Mouse (Mus musculus) embryonic facial prominence, embryonic 10.5 days (tissue): Measurements from ENCODE around the gene Sirt3. TPM values are rescaled to one million over a fixed set of nuclear protein-coding genes. Genes with fewer than 3 reads are reported as not detected.

Experiments used
- DNase-seq: peaks from one replicate; pipeline ENCODE4 v3.0.0-alpha.2; 2017; ENCODE audit warnings: low spot score
- H3K27ac ChIP-seq: fragments of 300-500 bp; sonication (generic); replicated peaks from 2 replicates; pipeline ENCODE4 v1.5.1; 2016; ENCODE audit warnings: mild to moderate bottlenecking
- H3K27me3 ChIP-seq: fragments of 300-500 bp; sonication (generic); replicated peaks from 2 replicates; pipeline ENCODE4 v1.6.1; 2016; ENCODE audit warnings: low read depth, mild to moderate bottlenecking; ENCODE audit not compliant: poor library complexity, severe bottlenecking
- H3K36me3 ChIP-seq: fragments of 300-500 bp; sonication (generic); replicated peaks from 2 replicates; pipeline ENCODE4 v1.6.1; 2016; ENCODE audit warnings: mild to moderate bottlenecking, moderate library complexity
- H3K4me1 ChIP-seq: fragments of 300-500 bp; sonication (generic); 2 replicates; pipeline ENCODE4 v1.6.1; 2016
- H3K4me3 ChIP-seq: fragments of 300-500 bp; sonication (generic); 2 replicates; pipeline ENCODE4 v1.5.1; 2016; ENCODE audit warnings: mild to moderate bottlenecking, moderate library complexity
- H3K9me3 ChIP-seq: fragments of 300-500 bp; sonication (generic); 2 replicates; pipeline ENCODE4 v1.6.1; 2016; ENCODE audit warnings: mild to moderate bottlenecking
- WGBS: fragments of 180-500 bp; shearing (Covaris S2); methylation state at CpG from one replicate; pipeline ENCODE4 v1.1.7; 2016; 5-methylcytosine and 5-hydroxymethylcytosine counted together
- polyA plus RNA-seq: library from polyadenylated mRNA; unstranded; fragments of >200 nt; fragmentation: Nextera tagmentation; extraction: Ambion mirVana; gene quantifications from 2 replicates; pipeline ENCODE4 v1.2.1, GENCODE M21; 2016

Sirt3 gene
- polyA plus RNA-seq: 22.6 and 24.5 TPM in 2 replicates

DNA sequence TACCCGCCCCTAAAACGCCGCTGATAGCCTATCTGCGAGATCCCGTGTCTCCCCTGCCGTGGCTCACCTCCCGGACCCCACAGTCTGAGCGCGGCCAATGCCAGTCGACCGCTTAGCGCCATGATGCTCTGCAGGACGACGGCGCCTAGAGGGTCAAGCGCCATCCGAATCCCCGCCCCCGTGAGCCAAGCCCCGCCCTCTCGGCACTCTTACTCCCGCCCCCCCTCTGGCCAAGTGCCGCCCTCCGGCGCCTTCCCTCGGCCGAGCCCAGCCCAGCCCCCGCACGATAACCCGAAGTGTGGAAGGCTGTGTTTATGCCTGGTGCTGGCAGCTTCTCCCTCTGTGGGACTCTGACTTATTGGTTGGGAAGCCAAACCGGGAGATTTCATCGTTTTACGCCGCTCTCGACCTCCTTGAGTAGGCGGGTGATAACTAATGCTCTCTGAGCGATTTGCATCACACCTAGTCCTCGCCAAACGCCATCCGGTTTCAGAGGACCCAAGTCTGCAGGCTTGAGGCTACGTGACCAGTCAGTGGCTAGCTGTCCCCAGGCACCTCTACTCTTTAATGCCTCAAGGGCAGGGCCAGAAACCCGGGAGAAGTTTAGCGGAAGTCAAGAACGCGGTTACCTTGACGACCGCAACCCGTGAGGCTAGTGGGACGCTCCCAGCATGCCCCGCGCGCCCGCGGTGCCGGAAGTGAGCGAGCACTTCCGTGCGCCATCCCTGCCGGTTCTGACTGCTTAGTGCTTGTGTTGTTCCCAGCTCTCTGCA is at the start of gene Sirt3, which contains the start of gene Psmd13:
Gene Sirt3 (minus strand): TSS at position 614 of the 773 bp plus-strand sequence.
Gene Psmd13 (plus strand): TSS at position 273 of the 773 bp plus-strand sequence.
- H3K36me3 ChIP-seq: peaks cover 43% of the 10 kb centered on the region
- no peaks in the 10 kb centered on the region for H3K27me3 ChIP-seq
- H3K4me1 ChIP-seq: peaks cover 23% of the 10 kb centered on the region
- H3K9me3 ChIP-seq: no peaks in the 10 kb centered on the region
- H3K4me3 ChIP-seq: peak within 1 kb of the TSS; percentile 98
- under 1% methylated on average over 59 of the region's 59 CpGs for WGBS
- peak within 1 kb of the TSS; percentile 88 for H3K27ac ChIP-seq
- DNase-seq: peak; percentile 94

DNA sequence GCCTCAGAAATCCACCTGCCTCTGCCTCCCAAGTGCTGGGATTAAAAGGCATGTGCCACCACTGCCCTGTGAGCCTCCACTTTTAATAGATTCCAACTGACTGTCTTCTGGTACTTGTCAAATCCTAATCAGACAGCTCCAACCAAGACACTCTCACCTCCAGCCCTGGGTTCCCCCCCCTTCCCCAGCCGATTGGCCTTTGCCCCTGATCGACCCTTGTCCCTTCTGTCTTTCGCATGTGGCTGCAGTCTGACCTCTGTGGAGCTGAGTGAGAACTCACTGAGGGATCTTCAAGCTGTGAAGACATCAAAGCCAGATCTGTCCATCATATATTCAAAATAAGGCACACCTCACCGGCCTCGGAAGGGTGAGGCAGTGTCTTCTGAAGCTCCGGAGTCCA is 45.1 kb upstream of the Sirt3 start:
- Histone ChIP-seq H3K27me3 (peaks cover 45% of the 10 kb centered on the region), H3K4me1 (peaks cover 13% of the 10 kb centered on the region), H3K4me3 (no peak overlapping the region), H3K9me3 (no peaks in the 10 kb centered on the region), H3K36me3 (no peaks in the 10 kb centered on the region), H3K27ac (no peak overlapping the region)
- WGBS: 84% methylated on average over 6 of the region's 6 CpGs
- no peak for DNase-seq

DNA sequence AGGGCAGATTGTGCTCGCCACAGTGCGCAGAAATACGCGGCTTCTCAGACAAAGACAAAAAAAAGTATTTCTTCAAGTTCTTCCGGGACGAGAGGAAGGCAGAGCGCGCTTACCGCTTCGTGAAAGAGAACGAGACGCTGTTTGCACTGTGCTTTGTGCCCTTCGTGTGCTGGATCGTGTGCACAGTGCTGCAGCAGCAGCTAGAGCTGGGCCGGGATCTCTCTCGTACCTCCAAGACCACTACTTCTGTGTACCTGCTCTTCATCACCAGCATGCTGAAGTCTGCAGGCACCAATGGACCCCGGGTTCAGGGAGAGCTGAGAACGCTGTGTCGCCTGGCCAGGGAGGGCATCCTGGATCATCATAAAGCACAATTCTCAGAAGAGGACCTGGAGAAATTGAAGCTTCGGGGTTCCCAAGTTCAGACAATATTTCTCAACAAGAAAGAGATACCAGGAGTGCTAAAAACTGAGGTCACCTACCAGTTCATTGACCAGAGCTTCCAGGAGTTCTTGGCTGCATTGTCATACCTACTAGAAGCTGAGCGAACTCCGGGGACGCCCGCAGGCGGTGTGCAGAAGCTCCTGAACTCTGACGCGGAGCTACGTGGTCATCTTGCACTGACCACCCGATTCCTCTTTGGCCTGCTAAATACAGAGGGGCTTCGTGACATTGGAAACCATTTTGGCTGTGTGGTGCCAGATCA is 41.1 kb upstream of the Sirt3 start:
- peaks cover 22% of the 10 kb centered on the region for H3K4me1 ChIP-seq
- H3K9me3 ChIP-seq: no peaks in the 10 kb centered on the region
- peak overlapping the region; percentile 55 for H3K4me3 ChIP-seq
- H3K27ac ChIP-seq: no peak overlapping the region
- 23% methylated on average over 30 of the region's 30 CpGs for WGBS
- peaks cover 84% of the 10 kb centered on the region for H3K27me3 ChIP-seq
- H3K36me3 ChIP-seq: no peaks in the 10 kb centered on the region
- no peak for DNase-seq

DNA sequence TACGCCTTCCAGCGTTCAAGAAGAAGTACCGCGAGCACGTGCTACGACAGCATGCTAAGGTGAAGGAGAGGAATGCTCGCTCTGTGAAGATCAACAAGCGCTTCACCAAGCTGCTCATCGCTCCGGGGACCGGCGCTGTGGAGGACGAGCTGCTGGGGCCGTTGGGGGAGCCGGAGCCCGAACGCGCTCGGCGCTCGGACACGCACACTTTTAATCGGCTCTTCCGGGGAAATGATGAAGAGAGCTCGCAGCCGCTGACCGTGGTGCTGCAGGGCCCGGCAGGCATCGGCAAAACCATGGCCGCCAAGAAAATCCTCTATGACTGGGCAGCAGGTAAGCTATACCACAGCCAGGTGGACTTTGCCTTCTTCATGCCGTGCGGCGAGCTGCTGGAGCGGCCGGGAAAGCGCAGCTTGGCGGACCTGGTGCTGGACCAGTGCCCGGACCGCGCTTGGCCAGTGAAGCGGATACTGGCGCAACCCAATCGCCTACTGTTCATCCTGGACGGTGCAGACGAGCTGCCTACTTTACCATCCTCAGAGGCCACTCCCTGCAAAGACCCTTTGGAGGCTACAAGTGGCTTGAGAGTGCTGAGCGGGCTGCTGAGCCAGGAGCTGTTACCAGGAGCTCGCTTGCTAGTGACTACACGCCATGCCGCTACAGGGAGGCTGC is 40.4 kb upstream of the Sirt3 start:
- Histone ChIP-seq H3K36me3 (no peaks in the 10 kb centered on the region), H3K4me1 (peaks cover 22% of the 10 kb centered on the region), H3K27ac (no peak overlapping the region), H3K27me3 (peaks cover 90% of the 10 kb centered on the region), H3K4me3 (peak overlapping the region; percentile 55), H3K9me3 (no peaks in the 10 kb centered on the region)
- WGBS: under 1% methylated on average over 49 of the region's 49 CpGs
- DNase-seq: peak; percentile 65

DNA sequence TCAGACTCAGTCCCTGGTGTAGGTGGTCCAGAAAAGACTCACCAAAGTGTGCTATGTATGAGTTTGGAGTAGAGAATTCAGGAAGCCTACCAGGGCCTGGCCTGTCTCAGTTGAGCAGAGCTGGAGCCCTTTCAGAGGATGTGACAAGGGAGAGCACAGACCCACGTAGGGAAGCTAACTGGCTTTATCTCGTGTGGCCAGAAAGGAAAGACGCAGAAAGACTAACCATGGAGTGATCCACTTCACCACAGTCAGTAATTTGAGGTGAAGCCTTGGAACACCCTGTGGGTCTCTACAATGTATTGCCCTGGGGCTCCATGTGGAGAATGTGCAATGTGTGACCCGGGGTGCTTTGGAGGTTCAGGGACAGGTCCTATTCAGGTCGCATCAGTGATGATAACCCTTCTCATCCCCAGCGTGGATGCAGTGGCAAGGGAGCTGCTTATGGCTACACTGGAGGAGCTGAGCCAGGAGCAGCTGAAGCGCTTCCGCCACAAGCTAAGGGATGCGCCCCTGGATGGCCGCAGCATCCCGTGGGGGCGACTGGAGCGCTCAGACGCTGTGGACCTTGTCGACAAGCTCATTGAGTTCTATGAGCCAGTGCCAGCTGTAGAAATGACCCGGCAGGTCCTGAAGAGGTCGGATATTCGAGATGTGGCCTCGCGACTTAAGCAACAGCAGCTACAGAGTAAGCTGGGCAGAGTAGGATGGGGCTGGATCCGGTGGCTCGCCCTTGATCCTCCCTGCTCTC is 39.3 kb upstream of the Sirt3 start:
- 29% methylated on average over 22 of the region's 22 CpGs for WGBS
- DNase-seq: no peak
- Histone ChIP-seq H3K4me3 (peak overlapping the region; percentile 55), H3K27ac (no peak overlapping the region), H3K27me3 (peaks cover 88% of the 10 kb centered on the region), H3K4me1 (peaks cover 22% of the 10 kb centered on the region), H3K9me3 (no peaks in the 10 kb centered on the region), H3K36me3 (no peaks in the 10 kb centered on the region)

DNA sequence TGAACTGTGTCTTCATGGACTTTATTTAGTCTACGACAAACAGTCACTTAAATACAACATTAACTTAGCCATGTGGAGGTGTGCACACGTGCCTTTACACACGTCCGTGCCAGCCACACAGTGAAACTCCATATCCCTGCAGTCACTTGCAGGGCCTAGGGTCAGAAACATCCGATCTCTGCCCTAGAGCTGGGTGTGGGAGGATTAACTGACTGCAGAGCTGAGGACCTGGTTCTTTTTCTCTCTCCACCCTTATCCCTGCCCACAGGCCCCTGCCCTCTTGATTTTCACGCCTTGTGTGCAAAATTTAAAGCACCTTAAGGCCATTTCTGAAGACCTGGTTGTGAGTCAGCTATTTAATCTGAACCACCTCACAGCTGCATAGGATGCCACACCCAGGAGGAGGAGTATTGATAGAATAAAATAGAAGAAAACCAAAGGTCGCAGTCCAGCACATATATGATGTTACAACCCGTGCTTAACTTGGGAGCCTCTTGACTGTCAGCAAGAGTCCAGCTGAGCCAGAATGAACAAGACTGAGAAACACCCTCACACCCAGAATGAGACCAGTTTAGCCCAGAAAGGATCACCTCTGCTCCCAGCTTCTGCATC is 38.4 kb upstream of the Sirt3 start, which contains the start of gene Nlrp6:
Gene Nlrp6 (plus strand): TSS at position 485 of the 612 bp plus-strand sequence.
- Histone ChIP-seq H3K27me3 (peaks cover 83% of the 10 kb centered on the region), H3K9me3 (no peaks in the 10 kb centered on the region), H3K4me1 (peaks cover 22% of the 10 kb centered on the region), H3K27ac (no peak within 1 kb of the TSS), H3K4me3 (peak within 1 kb of the TSS; percentile 55), H3K36me3 (no peaks in the 10 kb centered on the region)
- DNase-seq: no peak
- 76% methylated on average over 8 of the region's 8 CpGs for WGBS

DNA sequence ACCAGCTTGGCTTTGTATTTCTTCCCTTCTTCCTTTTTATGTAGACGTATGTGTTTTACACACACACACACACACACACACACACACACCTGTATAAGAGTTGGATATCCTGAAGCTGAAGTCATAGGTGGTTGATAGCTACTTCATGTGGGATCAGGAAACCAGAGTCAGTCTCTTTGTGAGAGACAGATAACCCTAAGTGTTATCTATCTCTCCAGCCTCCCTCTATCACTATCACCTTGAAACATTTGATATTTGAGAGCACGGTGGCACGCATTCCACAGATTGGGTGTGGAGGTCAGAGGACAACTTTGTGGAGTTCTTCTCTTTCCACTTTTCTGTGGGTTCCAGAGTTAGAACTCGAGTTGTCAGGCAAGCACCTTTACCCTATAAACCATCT is 37.8 kb upstream of the Sirt3 start:
- no peaks in the 10 kb centered on the region for H3K36me3 ChIP-seq
- H3K27me3 ChIP-seq: peaks cover 77% of the 10 kb centered on the region
- no peak overlapping the region for H3K4me3 ChIP-seq
- H3K9me3 ChIP-seq: no peaks in the 10 kb centered on the region
- 71% methylated on average over 4 of the region's 4 CpGs for WGBS
- DNase-seq: no peak
- H3K4me1 ChIP-seq: peaks cover 22% of the 10 kb centered on the region
- H3K27ac ChIP-seq: no peak overlapping the region

DNA sequence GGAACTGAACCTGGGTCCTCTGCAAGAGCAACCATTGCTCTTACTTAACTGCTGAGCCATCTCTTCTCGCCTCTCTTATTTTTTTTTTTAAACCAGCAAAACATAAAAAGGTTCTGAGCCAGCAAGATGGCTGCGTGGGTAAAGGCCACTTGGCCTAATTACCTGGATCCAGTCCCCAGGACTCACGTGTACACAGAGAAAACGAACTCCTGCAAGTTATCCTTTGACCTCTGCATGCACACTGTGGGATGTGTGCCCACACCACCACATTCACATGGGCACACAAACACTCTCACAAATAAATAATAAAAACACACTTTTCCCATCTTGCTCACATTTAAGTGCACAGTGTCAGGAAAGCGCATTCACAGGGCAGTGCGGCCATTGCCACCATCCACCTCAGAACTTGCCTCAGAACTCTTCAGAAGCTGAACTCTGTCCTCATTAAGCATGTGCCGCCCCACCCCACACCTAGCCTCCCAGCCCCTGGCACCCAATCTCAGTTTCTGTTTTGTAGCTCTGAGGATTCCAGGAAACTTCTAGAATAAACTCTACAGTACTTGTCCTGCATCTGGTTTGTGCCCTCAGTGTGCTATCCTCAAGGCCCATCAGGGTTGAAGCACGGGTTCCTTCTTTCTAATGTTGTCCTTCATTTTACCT is 32.1 kb upstream of the Sirt3 start:
- WGBS: 82% methylated on average over 8 of the region's 8 CpGs
- Histone ChIP-seq H3K4me3 (no peak overlapping the region), H3K36me3 (no peaks in the 10 kb centered on the region)

DNA sequence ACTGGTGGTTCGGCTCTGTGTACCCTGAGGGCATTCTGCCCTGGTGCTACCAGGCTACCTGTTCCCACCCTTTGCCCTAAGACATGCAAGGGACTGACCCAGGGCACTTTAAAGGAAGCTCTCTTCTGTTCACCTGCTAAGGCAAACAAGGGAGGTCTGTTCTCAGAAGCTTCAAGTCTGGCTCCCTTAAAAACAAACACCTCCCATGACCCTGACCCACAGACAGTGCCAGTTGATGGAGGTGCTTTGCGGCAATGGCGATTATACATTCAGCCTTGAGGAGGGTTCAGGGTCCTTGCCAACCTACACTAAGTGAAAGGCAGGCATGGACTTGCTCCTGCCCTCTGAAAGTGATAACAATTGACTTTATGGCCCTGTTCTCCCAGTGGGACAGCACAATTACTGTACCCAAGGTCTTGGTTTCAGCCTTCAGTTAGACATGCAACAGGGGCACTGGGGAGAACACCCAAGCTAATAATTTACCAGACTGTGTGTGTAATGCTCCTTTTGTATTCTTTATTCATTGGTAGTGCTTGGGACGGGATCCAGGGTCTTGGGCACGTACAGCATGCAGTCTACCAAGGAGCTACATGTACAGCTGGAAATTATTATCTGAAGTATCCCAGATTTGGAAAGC is 30.9 kb upstream of the Sirt3 start:
- H3K27ac ChIP-seq: no peak overlapping the region
- no peak for DNase-seq
- no peaks in the 10 kb centered on the region for H3K36me3 ChIP-seq
- WGBS: 66% methylated on average over 5 of the region's 5 CpGs
- no peak overlapping the region for H3K4me3 ChIP-seq
- H3K9me3 ChIP-seq: no peaks in the 10 kb centered on the region
- H3K27me3 ChIP-seq: peaks cover 7% of the 10 kb centered on the region; the same call in 1 of the 2 replicates
- H3K4me1 ChIP-seq: peaks cover 17% of the 10 kb centered on the region

More for the DNA sequence above, 32.1 kb upstream of the Sirt3 start:
- Histone ChIP-seq H3K4me1 (peaks cover 6% of the 10 kb centered on the region; the same call in 1 of the 2 replicates), H3K27ac (no peak overlapping the region), H3K9me3 (no peaks in the 10 kb centered on the region), H3K27me3 (peaks cover 19% of the 10 kb centered on the region)
- DNase-seq: no peak

DNA sequence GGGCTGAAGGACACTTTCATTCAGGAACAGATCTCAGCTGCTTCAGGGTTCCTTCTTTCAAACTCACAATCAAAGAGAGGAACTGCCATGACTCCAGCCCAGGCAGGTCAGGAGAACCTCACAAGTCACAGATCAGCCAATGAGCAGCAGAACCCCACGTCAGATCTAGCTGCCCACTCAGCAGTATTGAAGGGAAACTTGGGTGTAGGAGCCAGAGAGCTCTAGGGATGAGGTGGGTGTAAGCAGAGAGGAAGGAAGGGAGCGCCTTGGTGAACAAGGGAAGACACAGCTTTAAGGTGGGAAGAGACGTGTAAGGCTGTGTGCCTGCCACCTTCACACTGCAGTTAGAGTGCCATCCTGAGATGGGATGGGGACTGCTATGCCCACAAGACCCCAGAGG is 30.2 kb upstream of the Sirt3 start:
- Histone ChIP-seq H3K27me3 (peaks cover 3% of the 10 kb centered on the region; the same call in 1 of the 2 replicates), H3K27ac (no peak overlapping the region), H3K36me3 (no peaks in the 10 kb centered on the region), H3K9me3 (no peaks in the 10 kb centered on the region), H3K4me1 (peaks cover 17% of the 10 kb centered on the region), H3K4me3 (no peak overlapping the region)
- DNase-seq: no peak
- 64% methylated on average over 3 of the region's 3 CpGs for WGBS

DNA sequence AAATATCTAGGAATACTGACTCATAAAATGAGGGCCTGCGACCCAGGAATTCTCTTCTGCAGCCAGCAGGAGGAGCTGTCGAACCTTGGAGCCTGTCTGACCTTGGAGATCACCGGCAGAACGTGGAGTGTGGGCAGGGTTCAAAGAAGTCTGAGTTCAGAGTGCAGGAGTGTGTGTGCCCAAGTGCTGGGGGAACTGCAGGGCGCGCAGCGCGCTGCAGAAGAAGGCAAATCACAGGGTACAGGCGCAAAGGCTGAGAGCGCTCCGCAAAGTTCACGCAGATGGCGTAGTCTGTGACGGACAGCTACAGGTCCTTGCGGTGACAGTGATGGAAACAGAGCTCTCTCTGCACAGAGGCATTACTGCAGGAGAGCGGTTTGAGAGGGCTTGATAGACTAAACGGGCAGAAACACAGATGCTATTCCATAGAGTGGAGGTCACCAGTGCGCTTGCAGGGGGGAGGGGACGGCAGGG is 26.6 kb upstream of the Sirt3 start:
- 0 out of 2 replicates have a peak overlapping the region, but pooled peaks have one; percentile 25 for H3K27ac ChIP-seq
- WGBS: 2% methylated on average over 19 of the region's 19 CpGs
- peaks cover 17% of the 10 kb centered on the region for H3K4me1 ChIP-seq
- no peaks in the 10 kb centered on the region for H3K9me3 ChIP-seq
- no peaks in the 10 kb centered on the region for H3K36me3 ChIP-seq
- no peaks in the 10 kb centered on the region; the same call in 1 of the 2 replicates for H3K27me3 ChIP-seq
- DNase-seq: peak; percentile 85
- peak overlapping the region; percentile 53 for H3K4me3 ChIP-seq
